Mouse (Mus musculus) thymus, postnatal 36 days (tissue): ENCODE data around the gene Tmem178b.

ENCODE experiments used
- DNase-seq, 2 experiments: peaks; one replicate each; pipeline ENCODE4 v3.0.0; 2022; ENCODE audit warnings: mixed read lengths in 2 of 2

The Tmem178b gene

GRCm38 (mm10) chr6:40098498-40098897 lies 225.4 kb downstream of the Tmem178b start:
- DNase-seq, result no peak

GRCm38 (mm10) chr6:40101785-40102184 lies 228.7 kb downstream of the Tmem178b start:
- no peak for DNase-seq

GRCm38 (mm10) chr6:40102863-40103262 lies 229.8 kb downstream of the Tmem178b start:
- no peak for DNase-seq

GRCm38 (mm10) chr6:40110029-40110428 lies 237.0 kb downstream of the Tmem178b start:
- no peak for DNase-seq

- no peak for DNase-seq
Measured at GRCm38 (mm10) chr6:40110729-40111128, 237.7 kb downstream of the Tmem178b start.

- DNase-seq, result no peak
Measured at GRCm38 (mm10) chr6:40112488-40112887, 239.4 kb downstream of the Tmem178b start.

- no peak for DNase-seq
Measured at GRCm38 (mm10) chr6:40116225-40116624, 243.2 kb downstream of the Tmem178b start.

GRCm38 (mm10) chr6:40120176-40120575 lies 247.1 kb downstream of the Tmem178b start:
- DNase-seq, result no peak

GRCm38 (mm10) chr6:40121494-40121893 lies 248.4 kb downstream of the Tmem178b start:
- DNase-seq, result no peak

GRCm38 (mm10) chr6:40123070-40123690 lies 250.1 kb downstream of the Tmem178b start:
- DNase-seq, result no peak

GRCm38 (mm10) chr6:40123960-40124359 lies 250.9 kb downstream of the Tmem178b start:
- no peak for DNase-seq

GRCm38 (mm10) chr6:40128716-40129115 lies 255.6 kb downstream of the Tmem178b start:
- DNase-seq, result no peak

GRCm38 (mm10) chr6:40131936-40132335 lies 258.9 kb downstream of the Tmem178b start:
- DNase-seq, result no peak

GRCm38 (mm10) chr6:40133436-40133835 lies 260.4 kb downstream of the Tmem178b start:
- no peak for DNase-seq

GRCm38 (mm10) chr6:40135716-40136115 lies 262.6 kb downstream of the Tmem178b start:
- DNase-seq, result no peak

GRCm38 (mm10) chr6:40137346-40137745 lies 264.3 kb downstream of the Tmem178b start:
- no peak for DNase-seq

GRCm38 (mm10) chr6:40137831-40138520 lies 264.9 kb downstream of the Tmem178b start:
- no peak for DNase-seq

GRCm38 (mm10) chr6:40142582-40142981 lies 269.5 kb downstream of the Tmem178b start:
- no peak for DNase-seq

- no peak for DNase-seq
Measured at GRCm38 (mm10) chr6:40144371-40144770, 271.3 kb downstream of the Tmem178b start.

- no peak for DNase-seq
Measured at GRCm38 (mm10) chr6:40145601-40146000, 272.5 kb downstream of the Tmem178b start.

- DNase-seq, result no peak
Measured at GRCm38 (mm10) chr6:40152241-40152640, 279.2 kb downstream of the Tmem178b start.

- DNase-seq, result no peak
Measured at GRCm38 (mm10) chr6:40161381-40161780, 288.3 kb downstream of the Tmem178b start.

GRCm38 (mm10) chr6:40173559-40173958 lies 300.5 kb downstream of the Tmem178b start:
- no peak for DNase-seq

GRCm38 (mm10) chr6:40177870-40178269 lies 304.8 kb downstream of the Tmem178b start:
- no peak for DNase-seq

GRCm38 (mm10) chr6:40180551-40180950 lies 307.5 kb downstream of the Tmem178b start:
- no peak for DNase-seq
